Mouse (Mus musculus) G1E (cell line): ENCODE data around the gene Slc7a14. TPM values are rescaled to one million over a fixed set of nuclear protein-coding genes. Genes with fewer than 3 reads are reported as not detected.
"Not testable (repeated sequence)": the region's sequence is repeated elsewhere in the genome, so short reads cannot be mapped to it uniquely, and the experiment has no call there.

Source experiments
- ATAC-seq: 2 replicates; pipeline ENCODE4 v1.8.0; 2016; ENCODE audit warnings: mild to moderate bottlenecking; ENCODE audit not compliant: insufficient number of reproducible peaks, poor library complexity, low FRiP score, severe bottlenecking; ENCODE audit errors: extremely low read depth
- DNase-seq: peaks from one replicate; pipeline ENCODE4 v3.0.0; 2012; ENCODE audit warnings: low spot score
- H3K27me3 ChIP-seq: 2 replicates; pipeline ENCODE4 v1.6.1; 2012; ENCODE audit warnings: mild to moderate bottlenecking, low read length, inconsistent platforms; ENCODE audit not compliant: insufficient read depth
- H3K36me3 ChIP-seq: replicated peaks from 2 replicates; pipeline ENCODE3; 2012; ENCODE audit warnings: mild to moderate bottlenecking, inconsistent platforms
- H3K4me1 ChIP-seq: 2 replicates; pipeline ENCODE4 v1.6.1; 2012; ENCODE audit warnings: low read depth, low read length, inconsistent platforms, mixed read lengths; ENCODE audit not compliant: insufficient read depth
- H3K4me3 ChIP-seq: 2 replicates; pipeline ENCODE4 v1.5.1; 2012; ENCODE audit warnings: low read depth, mild to moderate bottlenecking, inconsistent platforms, low read length, moderate library complexity, mixed read lengths
- H3K9me3 ChIP-seq: replicated peaks from 2 replicates; pipeline ENCODE4 v1.6.1; 2012; ENCODE audit warnings: inconsistent platforms
- CTCF ChIP-seq: IDR thresholded peaks from 2 replicates; pipeline ENCODE4 v1.5.1; 2012; ENCODE audit warnings: low read depth, low read length, inconsistent platforms, mixed read lengths
- GATA1 ChIP-seq: IDR thresholded peaks from 2 replicates; pipeline ENCODE4 v1.6.1; 2012; ENCODE audit warnings: borderline replicate concordance, low read length, inconsistent platforms, mixed read lengths
- GATA2 ChIP-seq: IDR thresholded peaks from 2 replicates; pipeline ENCODE4 v1.6.1; 2012; ENCODE audit warnings: low read depth, low read length, inconsistent platforms, borderline replicate concordance
- POLR2AphosphoS5 ChIP-seq: IDR thresholded peaks from 2 replicates; pipeline ENCODE4 v1.6.1; 2012; ENCODE audit warnings: low read depth, low read length, inconsistent platforms; ENCODE audit not compliant: insufficient replicate concordance
- TAL1 ChIP-seq: conservative IDR thresholded peaks from 2 replicates; pipeline ENCODE4 v1.6.1; 2012; ENCODE audit warnings: low read depth, low read length, inconsistent platforms, mixed read lengths
- polyA plus RNA-seq: library from polyadenylated mRNA; stranded (reverse); fragments of >175 nt; gene quantifications from 2 replicates; pipeline ENCODE4 v1.2.3, GENCODE M21; 2012
- total RNA-seq, 2 experiments: library from RNA; stranded (forward) in 1 of 2; stranded (reverse) in 1 of 2; fragments of 200-1000 nt in 1 of 2; fragments of >200 nt in 1 of 2; fragmentation: Nextera tagmentation in 1 of 2; gene quantifications; 2 replicates each; pipeline ENCODE4 v1.2.3; 2014 to 2017

Slc7a14 gene
- total and polyA plus RNA-seq, 3 experiments, result 0.11 TPM; not detected in 2

- Histone ChIP-seq H3K4me3 (no peak overlapping the region), H3K4me1 (no peaks in the 10 kb centered on the region), H3K27me3 (no peaks in the 10 kb centered on the region), H3K9me3 (no peaks in the 10 kb centered on the region), H3K36me3 (no peaks in the 10 kb centered on the region)
- no peak for DNase-seq
- no peak for TF ChIP-seq GATA2
- no peak for TF ChIP-seq TAL1
- no peak for TF ChIP-seq GATA1
- TF ChIP-seq POLR2AphosphoS5, result no peak
- TF ChIP-seq CTCF, result no peak
- no peak for ATAC-seq
Measured at GRCm38 (mm10) chr3:31281116-31281515, 29.1 kb downstream of the Slc7a14 start.

DNA sequence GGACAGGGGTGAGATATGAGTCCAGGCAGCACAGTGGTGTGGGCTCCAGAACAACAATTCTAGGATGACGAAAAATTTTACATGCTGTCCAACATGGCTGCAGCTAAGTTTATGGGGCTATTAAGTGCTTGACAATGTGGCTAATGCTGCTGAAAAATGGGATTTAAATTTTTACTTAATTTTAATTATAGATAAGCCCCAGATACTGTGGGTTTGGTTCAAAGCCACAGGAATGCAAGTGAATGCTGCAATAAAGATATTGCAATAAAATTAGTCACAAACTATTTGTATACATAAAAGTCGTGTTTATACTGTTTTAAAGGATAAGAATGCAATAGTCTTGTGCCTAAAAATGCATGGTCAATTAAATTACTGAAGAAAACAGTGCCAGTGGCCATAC lies 35.3 kb downstream of the Slc7a14 start:
- TF ChIP-seq POLR2AphosphoS5 (no peak), GATA2 (no peak), CTCF (no peak), GATA1 (no peak), TAL1 (no peak)
- H3K27me3 ChIP-seq, result no peaks in the 10 kb centered on the region
- H3K36me3 ChIP-seq, result no peaks in the 10 kb centered on the region
- no peak overlapping the region for H3K4me3 ChIP-seq
- H3K9me3 ChIP-seq, result no peaks in the 10 kb centered on the region
- DNase-seq (no peak), ATAC-seq (no peak)
- no peaks in the 10 kb centered on the region for H3K4me1 ChIP-seq

GRCm38 (mm10) chr3:31273247-31273646 lies 36.9 kb downstream of the Slc7a14 start:
- not testable (repeated sequence) for H3K27me3 ChIP-seq, DNase-seq, H3K36me3 ChIP-seq, ATAC-seq, H3K9me3 ChIP-seq, H3K4me1 ChIP-seq, H3K4me3 ChIP-seq

- no peak for DNase-seq
- no peak for TF ChIP-seq TAL1
- TF ChIP-seq CTCF, result no peak
- TF ChIP-seq GATA2, result no peak
- no peak for TF ChIP-seq GATA1
- TF ChIP-seq POLR2AphosphoS5, result no peak
- ATAC-seq, result no peak
Measured at GRCm38 (mm10) chr3:31272635-31273034, 37.5 kb downstream of the Slc7a14 start.

GRCm38 (mm10) chr3:31269551-31270317 lies 40.4 kb downstream of the Slc7a14 start:
- Histone ChIP-seq H3K9me3 (no peaks in the 10 kb centered on the region), H3K4me1 (no peaks in the 10 kb centered on the region), H3K36me3 (no peaks in the 10 kb centered on the region), H3K27me3 (no peaks in the 10 kb centered on the region), H3K4me3 (no peak overlapping the region)
- no peak for ATAC-seq
- no peak for DNase-seq
- TF ChIP-seq CTCF, result no peak
- no peak for TF ChIP-seq GATA2
- no peak for TF ChIP-seq POLR2AphosphoS5
- no peak for TF ChIP-seq TAL1
- no peak for TF ChIP-seq GATA1

More at GRCm38 (mm10) chr3:31272635-31273034, 37.5 kb downstream of the Slc7a14 start:
- Histone ChIP-seq H3K27me3 (no peaks in the 10 kb centered on the region), H3K9me3 (no peaks in the 10 kb centered on the region), H3K4me1 (no peaks in the 10 kb centered on the region), H3K4me3 (no peak overlapping the region), H3K36me3 (no peaks in the 10 kb centered on the region)

DNA sequence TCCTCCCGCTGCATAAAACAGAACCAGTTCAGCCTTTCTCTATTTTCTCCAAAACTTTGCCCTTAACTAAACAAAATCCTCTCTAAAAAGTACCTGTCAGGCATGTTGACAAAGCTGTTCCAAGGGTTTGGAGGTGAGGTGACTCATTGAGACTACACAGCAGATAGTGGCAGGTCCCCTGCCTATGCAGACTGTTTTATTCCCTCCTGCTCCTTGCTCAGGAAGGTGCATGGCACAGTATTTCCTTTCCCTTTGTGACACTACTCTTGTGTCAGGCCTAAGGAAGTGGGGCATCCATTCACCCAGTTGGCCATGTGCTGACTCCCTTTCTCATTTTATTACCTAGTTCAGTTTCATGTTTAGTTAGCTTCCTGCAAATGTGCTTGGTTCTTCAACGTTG lies 42.3 kb downstream of the Slc7a14 start:
- no peak for TF ChIP-seq GATA1
- TF ChIP-seq TAL1, result no peak
- no peak for TF ChIP-seq GATA2
- no peak for TF ChIP-seq POLR2AphosphoS5
- no peak for TF ChIP-seq CTCF

More for the DNA sequence above, 42.3 kb downstream of the Slc7a14 start:
- DNase-seq (no peak), ATAC-seq (no peak)
- Histone ChIP-seq H3K9me3 (no peaks in the 10 kb centered on the region), H3K27me3 (no peaks in the 10 kb centered on the region), H3K4me3 (no peak overlapping the region), H3K36me3 (no peaks in the 10 kb centered on the region), H3K4me1 (no peaks in the 10 kb centered on the region)
